Mouse (Mus musculus) ES-E14 (cell line): ENCODE data around the gene Pla2g16.

ENCODE experiments used
- CHD2 ChIP-seq: IDR thresholded peaks from 2 replicates; pipeline ENCODE4 v1.6.1; 2014; ENCODE audit warnings: mild to moderate bottlenecking, low read depth, low read length, inconsistent platforms
- HCFC1 ChIP-seq: IDR thresholded peaks from 2 replicates; pipeline ENCODE4 v1.6.1; 2012; ENCODE audit warnings: low read length, inconsistent platforms, borderline replicate concordance; ENCODE audit not compliant: insufficient read depth

DNA sequence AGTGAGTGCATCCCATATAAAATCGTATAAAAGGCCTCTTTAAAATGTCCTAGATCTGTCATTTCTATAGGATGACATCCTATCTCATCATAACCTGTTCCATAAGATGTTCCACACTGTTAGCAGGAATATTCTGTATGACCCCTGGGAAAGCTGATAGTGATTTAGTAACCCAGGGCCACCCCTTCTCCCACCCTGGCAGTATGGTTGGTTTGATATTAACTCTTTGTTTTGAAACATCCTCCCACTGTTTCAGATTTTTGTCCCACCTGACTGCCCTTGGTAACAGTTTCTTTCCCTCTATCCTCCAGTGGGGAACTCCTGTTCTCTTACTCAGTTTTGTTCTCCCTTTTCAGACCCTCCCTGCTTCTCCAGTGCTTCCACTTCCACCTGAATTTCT lies 76.5 kb downstream of the Pla2g16 start:
- TF ChIP-seq CHD2 = no peak
- TF ChIP-seq HCFC1 = no peak
